Mouse (Mus musculus) Patski (cell line): ENCODE data around the gene Upp2. TPM values are rescaled to one million over a fixed set of nuclear protein-coding genes. Genes with fewer than 3 reads are reported as not detected.

Source experiments
- ATAC-seq: fragments of 100-300 bp; one replicate; pipeline ENCODE4 v1.8.0; 2021
- CTCF ChIA-PET: fragments of 350-600 bp; sonication (Branson Sonifier 250); formaldehyde crosslinking; loops from one replicate; lab custom pipeline; 2022; ENCODE audit warnings: inconsistent platforms; lab: Charles Lee
- POLR2A ChIA-PET: fragments of 350-600 bp; sonication (Branson Sonifier 250); formaldehyde crosslinking; loops from one replicate; lab custom pipeline; 2022; ENCODE audit warnings: antibody characterized with exemption, inconsistent platforms; lab: Charles Lee
- DNase-seq: peaks from one replicate; pipeline ENCODE4 v3.0.0-alpha.2; 2011; ENCODE audit warnings: low read depth, low spot score
- H3K27me3 ChIP-seq: fragments of 371-371 bp; one replicate; pipeline ENCODE4 v1.5.1; 2021
- CTCF ChIP-seq: fragments of 100-300 bp; IDR thresholded peaks from one replicate; pipeline ENCODE4 v1.5.1; 2021
- in situ Hi-C: fragments of 300-500 bp; cut with MboI; formaldehyde crosslinking; loops from 3 replicates; pipeline ENCODE4 v1.11.1; 2018; ENCODE audit warnings: low pct_unique_long_range_greater_than_20kb, mixed read lengths
- polyA plus RNA-seq: library from polyadenylated mRNA; unstranded; gene quantifications from one replicate; pipeline ENCODE4 v1.2.3, GENCODE M21; 2021

The Upp2 gene
- polyA plus RNA-seq, 1 experiment from 2014 or later, result 3.6 TPM

DNA sequence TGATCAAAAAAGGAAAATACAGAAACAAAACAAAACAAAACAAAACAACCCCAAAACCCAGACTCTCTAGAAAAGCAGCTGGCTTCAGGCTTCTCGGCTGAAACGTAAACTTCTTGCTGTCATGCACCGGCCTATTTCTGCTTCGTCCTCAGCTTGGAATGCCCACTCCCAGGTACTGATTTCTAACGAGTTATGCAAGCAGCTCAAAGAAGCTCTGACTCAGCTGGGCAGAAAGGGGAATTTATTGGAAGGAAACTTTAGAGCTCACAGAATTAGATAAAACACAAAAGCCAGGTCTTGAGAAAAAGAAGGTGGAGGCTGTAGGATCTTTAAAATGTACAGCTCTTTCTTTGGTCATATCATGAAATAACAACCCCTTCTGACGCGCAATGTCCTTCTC, 62.3 kb downstream of the Upp2 start:
- CTCF ChIA-PET, result interaction anchor here (0.8 to 1.5 kb wide), 3 partner anchors 11 to 17 kb away, joined by 3 to 4 read pairs (median 3); no protein-coding TSS in a partner anchor
- ATAC-seq, result no peak
- H3K27me3 ChIP-seq, result peaks cover 3% of the 10 kb centered on the region
- DNase-seq, result no peak
- in situ Hi-C loops, result no loop called here
- POLR2A ChIA-PET, result no interaction called here
- TF ChIP-seq CTCF, result no peak

DNA sequence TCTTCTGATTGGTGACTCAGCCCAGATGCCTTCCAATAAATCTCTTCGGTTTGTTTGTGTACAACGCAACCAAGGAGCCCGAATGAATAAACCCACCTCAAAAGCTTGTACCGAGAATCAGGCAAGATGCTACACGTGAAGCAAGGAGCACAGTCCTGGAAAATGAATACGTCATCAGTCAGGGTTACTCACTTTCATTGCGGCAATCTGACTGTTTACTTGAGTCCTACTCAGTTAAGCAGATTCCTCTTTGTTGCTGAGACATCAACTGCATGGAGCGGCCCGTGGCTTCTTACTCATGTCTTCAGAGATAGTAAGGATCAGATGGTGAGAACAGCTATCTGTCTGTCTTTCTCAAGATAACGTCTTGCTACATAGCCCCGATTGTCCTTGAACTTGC, 66.7 kb downstream of the Upp2 start:
- no peak for TF ChIP-seq CTCF
- peaks cover 3% of the 10 kb centered on the region for H3K27me3 ChIP-seq
- DNase-seq, result no peak
- no peak for ATAC-seq
- CTCF ChIA-PET, result interaction anchor here (1.2 kb wide), 1 partner anchor 9 kb away, joined by 4 read pairs; no protein-coding TSS in a partner anchor
- POLR2A ChIA-PET, result interaction anchor here (0.7 kb wide), 1 partner anchor 13 kb away, joined by 3 read pairs; no protein-coding TSS in a partner anchor
- in situ Hi-C loops, result no loop called here

GRCm38 (mm10) chr2:58641761-58642555, 74.9 kb downstream of the Upp2 start:
- no peak for ATAC-seq
- peaks cover 15% of the 10 kb centered on the region for H3K27me3 ChIP-seq
- no peak for DNase-seq
- CTCF ChIA-PET, result interaction anchor here (1.1 to 1.6 kb wide), 2 partner anchors 24 to 166 kb away, joined by 3 to 5 read pairs; no protein-coding TSS in a partner anchor
- POLR2A ChIA-PET, result no interaction called here
- TF ChIP-seq CTCF, result no peak
- in situ Hi-C loops, result no loop called here

GRCm38 (mm10) chr2:58645667-58646066, 78.6 kb downstream of the Upp2 start:
- DNase-seq (no peak), ATAC-seq (no peak)
- no peak for TF ChIP-seq CTCF
- in situ Hi-C loops, result no loop called here
- POLR2A ChIA-PET, result no interaction called here
- peaks cover 15% of the 10 kb centered on the region for H3K27me3 ChIP-seq
- CTCF ChIA-PET, result interaction anchor here (1.0 to 1.2 kb wide), 3 partner anchors 16 to 23 kb away, joined by 3 to 4 read pairs (median 3); no protein-coding TSS in a partner anchor

DNA sequence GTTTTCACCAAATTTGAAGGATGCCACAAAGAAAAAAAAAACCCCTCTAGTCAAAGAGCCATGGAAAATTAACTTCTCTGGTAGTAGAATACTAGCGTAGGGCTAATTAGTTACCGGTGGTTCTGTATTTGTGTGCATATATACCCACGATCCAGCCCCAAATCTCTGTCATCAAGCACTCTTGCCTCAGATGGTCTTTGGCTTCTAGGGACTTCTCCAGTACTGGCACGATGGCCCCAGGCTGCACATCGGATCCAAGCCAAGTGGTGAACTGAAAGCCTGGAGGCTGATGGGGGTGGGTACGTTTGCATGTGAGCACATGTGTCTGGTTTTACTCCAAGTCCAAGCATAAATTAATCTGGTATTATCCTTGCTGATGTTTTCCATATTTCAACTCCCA, 88.1 kb downstream of the Upp2 start:
- ChIA-PET POLR2A (interaction anchor here (0.5 kb wide), 1 partner anchor 62 kb away, joined by 3 read pairs; no protein-coding TSS in a partner anchor), CTCF (interaction anchor here (1.4 to 2.0 kb wide), 2 partner anchors 10 to 87 kb away, joined by 3 to 11 read pairs; no protein-coding TSS in a partner anchor)
- peaks cover 2% of the 10 kb centered on the region for H3K27me3 ChIP-seq
- no peak for DNase-seq
- ATAC-seq, result no peak
- TF ChIP-seq CTCF, result no peak
- in situ Hi-C loops, result loop anchor here (5.0 kb wide), 1 partner anchor 33 kb away; no protein-coding TSS in a partner anchor

- CTCF ChIA-PET, result interaction anchor here (1.5 kb wide), 1 partner anchor 9 kb away, joined by 6 read pairs; no protein-coding TSS in a partner anchor
- H3K27me3 ChIP-seq, result peaks cover 2% of the 10 kb centered on the region
- in situ Hi-C loops, result loop anchor here (5.0 kb wide), 1 partner anchor 35 kb away; no protein-coding TSS in a partner anchor
- no peak for TF ChIP-seq CTCF
- no peak for DNase-seq
- ATAC-seq, result no peak
- POLR2A ChIA-PET, result no interaction called here
Measured at GRCm38 (mm10) chr2:58656959-58657358, 89.9 kb downstream of the Upp2 start.

DNA sequence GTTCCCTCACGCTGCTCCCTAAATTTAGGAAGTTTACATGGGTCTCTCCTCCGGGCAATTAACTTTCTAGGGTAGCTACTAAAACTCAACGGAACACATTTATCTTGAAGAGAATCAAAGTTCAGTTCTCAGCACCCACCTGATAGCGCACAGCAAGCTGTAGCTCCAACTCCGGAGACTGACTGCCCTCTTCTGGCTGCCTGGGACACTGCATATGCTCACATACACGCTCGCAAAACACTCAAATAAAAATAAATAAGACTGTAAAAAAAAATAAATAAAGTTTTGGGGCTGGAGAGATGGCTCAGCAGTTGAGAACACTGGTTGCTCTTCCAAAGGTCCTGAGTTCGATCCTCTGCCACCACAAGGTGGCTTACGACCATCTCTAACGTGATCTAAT, 90.8 kb downstream of the Upp2 start:
- ATAC-seq, result no peak

DNA sequence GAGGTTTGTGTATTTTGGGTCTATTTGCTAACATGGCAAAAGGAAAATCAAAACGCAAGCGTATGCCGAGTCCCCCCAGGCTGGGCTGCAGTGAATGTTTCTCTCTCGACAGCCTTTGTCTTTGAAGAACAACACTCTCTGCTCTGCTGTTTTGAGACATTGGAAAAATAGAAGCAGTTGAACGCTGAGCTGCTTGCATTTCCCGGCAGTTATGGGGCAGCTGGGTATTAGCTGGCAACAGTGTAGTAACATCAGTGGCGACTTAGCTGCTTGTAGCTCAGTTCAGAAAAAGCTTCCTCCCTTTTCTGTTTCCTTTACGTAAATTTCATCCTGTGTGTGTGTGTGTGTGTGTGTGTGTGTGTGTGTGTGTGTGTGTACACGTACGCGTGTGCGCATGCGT, 93.5 kb downstream of the Upp2 start:
- DNase-seq (no peak), ATAC-seq (no peak)
- ChIA-PET POLR2A (interaction anchor here (0.6 kb wide), 1 partner anchor 298 kb away, joined by 3 read pairs; no protein-coding TSS in a partner anchor), CTCF (interaction anchor here (0.9 kb wide), 1 partner anchor 17 kb away, joined by 3 read pairs; no protein-coding TSS in a partner anchor)
- no peak for TF ChIP-seq CTCF
- H3K27me3 ChIP-seq, result peaks cover 2% of the 10 kb centered on the region
- in situ Hi-C loops, result loop anchor here (5.0 kb wide), 1 partner anchor 93 kb away; the partner anchor contains the start of genes Acvr1 and Upp2

More for the DNA sequence above, 90.8 kb downstream of the Upp2 start:
- CTCF ChIA-PET, result interaction anchor here (1.5 kb wide), 1 partner anchor 8 kb away, joined by 6 read pairs; no protein-coding TSS in a partner anchor
- in situ Hi-C loops, result loop anchor here (5.0 kb wide), 1 partner anchor 36 kb away; no protein-coding TSS in a partner anchor
- POLR2A ChIA-PET, result no interaction called here
- peak; percentile 51 for TF ChIP-seq CTCF
- H3K27me3 ChIP-seq, result peaks cover 2% of the 10 kb centered on the region
- DNase-seq, result no peak

GRCm38 (mm10) chr2:58661116-58661515, 94.0 kb downstream of the Upp2 start:
- in situ Hi-C loops, result loop anchor here (5.0 kb wide), 1 partner anchor 94 kb away; the partner anchor contains the start of genes Acvr1 and Upp2
- ATAC-seq (no peak), DNase-seq (no peak)
- CTCF ChIA-PET, result interaction anchor here (0.9 kb wide), 1 partner anchor 17 kb away, joined by 3 read pairs; no protein-coding TSS in a partner anchor
- H3K27me3 ChIP-seq, result no peaks in the 10 kb centered on the region
- POLR2A ChIA-PET, result interaction anchor here (0.7 kb wide), 1 partner anchor 175 kb away, joined by 6 read pairs; no protein-coding TSS in a partner anchor
- TF ChIP-seq CTCF, result no peak

DNA sequence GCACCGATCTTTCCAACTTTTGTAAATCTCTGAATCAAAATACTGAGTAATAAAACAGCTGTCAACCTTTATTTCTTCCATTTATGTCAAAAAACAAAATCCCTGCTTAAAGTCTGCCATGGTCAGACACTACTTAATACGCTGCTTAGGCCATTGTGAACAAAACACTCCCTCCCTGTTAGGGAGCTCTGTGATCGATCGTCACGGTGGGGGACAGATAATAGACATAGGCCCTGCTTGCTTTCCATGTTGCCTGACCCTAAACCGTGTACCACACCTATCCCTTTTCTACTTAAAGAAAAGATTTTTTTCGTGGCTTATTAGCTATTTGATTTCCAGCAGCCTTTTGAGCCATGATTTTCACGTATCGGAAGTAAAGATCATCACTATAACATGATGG, 95.6 kb downstream of the Upp2 start:
- peaks cover 6% of the 10 kb centered on the region for H3K27me3 ChIP-seq
- DNase-seq, result no peak
- TF ChIP-seq CTCF, result no peak
- ATAC-seq, result no peak
- ChIA-PET POLR2A (interaction anchor here (0.6 kb wide), 1 partner anchor 182 kb away, joined by 3 read pairs; no protein-coding TSS in a partner anchor), CTCF (interaction anchor here (4.0 to 4.3 kb wide), 2 partner anchors 187 to 632 kb away, joined by 21 to 29 read pairs; no protein-coding TSS in a partner anchor)
- in situ Hi-C loops, result loop anchor here (5.0 kb wide), 1 partner anchor 95 kb away; the partner anchor contains the start of genes Acvr1 and Upp2
